Mouse (Mus musculus) adipocyte (in vitro differentiated cells): ENCODE data around the gene Olfml2b.

Source experiments
- DNase-seq: peaks from one replicate; pipeline ENCODE4 v3.0.0-alpha.2; 2016; ENCODE audit warnings: low spot score

The Olfml2b gene

GRCm38 (mm10) chr1:170644255-170645205 is at the start of gene Olfml2b:
Olfml2b (plus strand) TSS chr1:170644532.
- DNase-seq: peak; percentile 85

GRCm38 (mm10) chr1:170594575-170594974 is 49.8 kb upstream of the Olfml2b start:
- DNase-seq: no peak

DNA sequence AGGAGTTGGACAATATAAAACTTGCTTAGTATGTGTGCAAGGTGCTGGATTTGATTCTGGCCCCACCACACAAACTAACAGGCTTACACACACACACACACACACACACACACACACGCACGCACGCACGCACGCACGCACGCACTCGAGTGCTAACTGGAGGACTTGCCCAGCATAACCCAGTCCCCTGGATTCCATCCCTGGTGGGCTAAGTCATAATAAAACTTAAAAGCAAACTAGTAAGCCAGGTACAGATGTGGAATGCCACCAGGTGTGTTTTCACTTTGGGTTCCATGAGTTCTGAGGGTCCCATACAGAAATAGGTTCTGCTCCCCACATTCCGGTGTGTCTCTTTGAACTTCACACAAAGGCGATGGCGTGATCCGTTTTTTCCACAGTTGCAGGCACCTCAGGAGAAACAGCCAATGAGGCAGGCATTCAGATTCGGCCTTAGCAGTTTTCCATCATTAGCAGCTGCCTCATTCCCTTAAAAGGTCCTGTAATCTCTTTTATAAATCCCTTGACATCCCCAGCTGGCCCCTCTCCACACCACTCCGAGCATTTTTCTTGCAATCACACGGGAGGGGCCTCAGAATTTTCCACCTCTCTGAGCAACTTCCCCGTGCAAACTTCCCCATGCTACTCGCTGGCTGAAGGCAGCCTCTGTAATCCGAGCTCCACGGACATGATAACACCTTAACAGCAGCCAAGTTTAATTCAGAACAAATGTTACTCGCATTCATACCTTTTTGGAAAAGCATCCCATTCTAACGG is 38.9 kb upstream of the Olfml2b start:
- no peak for DNase-seq

DNA sequence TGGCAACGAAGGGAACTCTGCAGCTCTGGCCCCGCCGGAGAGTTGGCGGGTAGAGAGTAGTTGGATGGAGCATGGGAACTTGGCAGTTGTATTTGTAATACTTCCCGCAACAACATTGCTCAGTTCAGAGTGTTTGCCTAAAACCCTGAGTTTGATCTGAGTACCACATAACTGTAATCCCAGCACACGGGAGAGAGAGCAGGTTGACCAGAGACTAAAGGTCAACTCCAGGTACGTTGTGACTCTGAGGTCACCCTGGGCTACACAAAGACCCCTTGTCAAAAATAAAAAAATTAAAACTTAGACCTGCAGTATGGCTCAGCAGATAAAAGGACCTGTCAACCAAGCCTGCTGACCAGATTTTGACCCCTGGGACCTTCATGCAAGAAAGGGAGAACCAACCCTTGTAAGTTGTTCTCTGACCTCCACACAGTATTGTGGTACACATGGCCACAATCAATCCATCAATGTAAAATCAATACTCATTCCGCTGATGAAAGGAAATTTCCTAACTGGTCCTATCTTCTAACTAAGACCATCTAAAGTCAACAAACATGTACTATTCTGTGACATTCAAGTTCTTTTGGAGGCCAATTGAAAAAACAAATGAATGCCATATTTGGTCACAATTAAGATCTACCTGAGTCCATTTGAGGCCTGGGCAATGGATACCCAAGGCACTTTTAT is 37.0 kb upstream of the Olfml2b start:
- no peak for DNase-seq

- peak; percentile 85 for DNase-seq
Observed at GRCm38 (mm10) chr1:170608461-170609071, 35.8 kb upstream of the Olfml2b start.

DNA sequence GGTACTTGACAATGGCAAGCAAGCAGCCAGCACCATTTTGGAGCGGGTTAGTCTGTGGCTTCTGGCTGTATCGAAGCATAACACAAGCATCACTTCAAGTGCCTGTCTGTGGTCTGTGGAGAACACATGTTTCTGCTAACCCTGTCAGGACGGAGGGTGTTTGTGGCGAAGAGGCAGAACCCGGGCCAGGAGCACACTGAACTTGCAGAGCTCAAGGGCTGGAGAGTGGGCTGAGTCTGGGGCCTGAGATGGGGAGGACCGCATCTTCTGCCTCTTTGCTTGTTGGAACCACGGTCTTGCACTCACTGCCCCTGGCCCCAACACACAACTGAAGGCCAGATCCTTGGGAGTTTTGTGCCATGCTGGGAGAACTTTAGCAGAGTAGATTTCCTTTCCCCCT is 34.5 kb upstream of the Olfml2b start:
- no peak for DNase-seq

DNA sequence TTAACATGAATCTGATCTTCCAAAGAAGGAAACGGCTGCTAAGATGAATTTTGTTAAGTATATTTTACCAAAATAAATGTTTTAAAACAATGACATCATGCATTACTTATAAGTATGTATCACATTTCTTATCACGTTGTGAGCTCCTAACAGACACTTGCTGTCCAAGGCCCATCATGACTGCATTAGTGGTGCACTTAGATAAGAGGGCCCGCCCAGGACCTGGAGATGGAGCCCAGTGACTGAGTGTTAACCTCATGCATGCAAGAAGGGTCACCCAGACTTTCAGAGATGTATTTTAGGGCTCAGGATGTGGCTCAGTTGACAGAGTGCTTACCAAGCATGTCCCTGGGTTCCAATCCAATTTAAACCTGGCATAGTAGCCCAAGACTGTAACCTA is 34.0 kb upstream of the Olfml2b start:
- DNase-seq: no peak

DNA sequence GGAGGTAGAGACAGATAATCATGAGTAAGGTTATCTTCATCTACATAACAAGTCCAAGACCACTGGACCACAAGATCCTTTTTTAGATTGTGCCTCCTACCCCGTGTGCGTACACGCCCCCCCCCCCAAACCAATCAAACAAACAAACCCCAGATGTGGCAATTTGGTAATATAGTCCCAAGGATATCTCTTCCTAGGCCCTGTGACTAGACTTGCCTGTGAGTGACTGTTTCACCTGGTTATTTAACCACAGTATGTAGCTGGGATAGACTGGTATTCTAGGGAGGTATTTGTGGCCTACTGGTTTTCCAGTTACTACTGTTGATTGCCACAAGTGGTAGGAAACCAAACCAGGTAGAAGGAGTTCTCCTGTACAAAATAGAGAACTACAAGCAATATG is 33.6 kb upstream of the Olfml2b start:
- DNase-seq: no peak

DNA sequence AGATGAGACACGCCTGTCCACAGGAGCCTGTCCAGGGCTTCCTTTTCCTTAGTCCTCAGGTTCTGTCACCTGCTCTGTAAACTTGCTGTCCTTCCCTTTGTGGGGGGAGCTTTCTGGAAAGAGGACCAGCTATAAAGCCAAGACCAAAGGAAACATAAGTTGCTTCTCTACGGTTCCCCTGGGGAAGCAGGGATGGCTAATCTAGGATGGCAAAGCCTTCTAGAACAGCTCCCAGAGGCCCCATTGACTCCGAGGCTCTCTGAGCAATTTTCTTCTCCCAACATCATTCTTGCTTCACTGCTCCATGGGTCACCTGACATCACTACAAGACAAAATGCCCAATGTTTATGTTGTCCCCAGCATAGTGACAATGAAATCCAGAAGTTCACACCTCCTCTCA is 32.7 kb upstream of the Olfml2b start:
- DNase-seq: no peak

DNA sequence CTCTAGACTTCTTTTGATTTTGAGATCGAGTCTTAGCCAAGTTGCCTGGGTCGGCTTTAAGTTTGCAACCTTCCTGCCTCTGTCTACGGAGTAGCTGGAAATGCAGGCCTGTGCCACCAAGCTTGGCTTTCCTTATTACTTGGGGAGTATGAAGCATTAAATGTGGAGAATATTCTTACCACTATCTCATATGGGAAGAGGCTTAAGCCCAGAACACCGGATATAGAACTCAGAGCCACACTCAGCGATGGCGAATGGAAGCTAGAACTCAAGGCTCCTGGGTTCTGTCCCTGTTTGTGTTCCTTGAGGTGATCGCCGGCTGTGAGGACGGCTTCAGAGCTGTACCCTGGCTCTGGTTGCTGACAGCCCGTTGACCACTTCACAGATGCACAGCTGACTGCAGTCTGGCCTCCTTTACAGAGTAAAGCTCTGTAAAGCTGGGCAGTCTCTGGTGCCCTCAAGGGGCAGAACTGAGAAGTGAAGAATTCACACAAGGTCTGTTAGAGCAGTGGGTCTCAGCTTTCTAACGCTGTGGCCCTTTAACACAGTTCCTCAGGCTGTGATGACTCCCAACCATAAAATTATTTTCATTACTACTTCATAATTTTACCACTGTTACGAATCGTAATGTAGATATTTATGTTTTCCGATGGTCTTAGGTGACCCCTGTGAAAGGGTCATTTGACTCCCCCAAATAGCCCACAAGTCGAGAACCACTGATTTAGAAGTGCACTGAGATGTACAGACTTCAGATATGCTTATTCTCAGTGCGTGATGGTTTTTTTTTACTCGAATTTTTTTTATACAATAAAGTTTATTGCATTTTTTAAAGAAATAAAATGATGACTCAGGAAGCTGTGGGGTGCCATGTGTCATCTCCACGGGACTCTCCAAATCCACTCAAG is 31.1 kb upstream of the Olfml2b start:
- peak; percentile 70 for DNase-seq

- DNase-seq: no peak
Observed at GRCm38 (mm10) chr1:170619686-170620374, 24.5 kb upstream of the Olfml2b start.

DNA sequence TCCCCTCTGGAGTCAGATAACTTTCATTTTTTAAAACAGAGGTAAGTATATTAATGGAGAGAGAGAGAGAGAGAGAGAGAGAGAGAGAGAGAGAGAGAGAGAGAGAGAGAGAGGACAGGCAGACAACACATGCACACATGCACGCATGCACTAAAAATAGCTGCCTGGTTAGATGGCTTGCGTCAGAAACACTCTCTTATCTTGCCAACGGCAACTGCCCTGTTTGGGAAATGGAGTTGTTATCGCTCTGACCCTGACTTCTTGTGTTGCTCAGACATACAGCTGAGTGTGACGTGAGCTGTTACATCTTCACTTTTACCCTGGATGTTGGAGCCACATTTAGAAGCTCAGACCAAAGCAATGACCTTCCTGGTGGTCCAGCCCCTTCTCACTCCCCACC is 21.4 kb upstream of the Olfml2b start:
- no peak for DNase-seq

GRCm38 (mm10) chr1:170623432-170623831 is 20.9 kb upstream of the Olfml2b start:
- no peak for DNase-seq

DNA sequence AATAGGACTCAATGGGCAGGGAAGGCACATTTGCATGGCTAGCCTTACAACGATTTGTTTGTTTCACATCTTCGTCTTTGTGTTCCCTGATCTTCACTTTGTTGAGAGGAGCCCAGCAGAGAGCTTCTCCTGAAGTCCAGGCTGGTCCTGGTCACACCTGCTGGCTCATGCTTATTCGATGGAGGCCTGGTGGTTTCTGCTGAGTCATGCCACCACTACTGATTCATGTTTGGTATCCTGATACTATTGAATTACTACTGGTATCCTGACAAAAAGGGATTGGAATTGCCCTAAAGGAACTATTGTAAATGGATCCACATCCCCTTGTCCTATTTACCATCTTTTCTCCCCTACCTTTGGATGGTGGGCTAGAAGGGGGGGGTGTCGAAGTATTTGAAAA is 13.8 kb upstream of the Olfml2b start:
- DNase-seq: no peak

DNA sequence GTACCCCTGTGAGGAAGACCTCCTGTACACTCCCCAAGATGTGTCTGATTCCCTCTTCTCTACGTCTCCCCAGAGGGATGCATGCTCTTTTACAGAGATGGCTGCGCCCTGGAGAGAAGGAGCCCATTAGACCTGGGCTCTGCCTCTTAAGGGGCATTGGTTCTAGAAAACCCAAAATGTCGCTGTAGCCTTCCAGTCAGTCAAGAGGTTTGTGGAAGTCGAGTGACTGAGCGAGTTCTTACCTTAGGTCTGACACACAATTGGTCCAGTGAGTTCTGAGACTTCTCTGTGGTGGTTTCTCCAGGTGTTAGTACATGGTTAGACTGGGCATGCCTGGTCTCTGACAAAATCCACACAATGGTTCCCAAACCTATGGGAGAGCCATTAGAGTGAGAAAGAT is 12.8 kb upstream of the Olfml2b start:
- DNase-seq: no peak

DNA sequence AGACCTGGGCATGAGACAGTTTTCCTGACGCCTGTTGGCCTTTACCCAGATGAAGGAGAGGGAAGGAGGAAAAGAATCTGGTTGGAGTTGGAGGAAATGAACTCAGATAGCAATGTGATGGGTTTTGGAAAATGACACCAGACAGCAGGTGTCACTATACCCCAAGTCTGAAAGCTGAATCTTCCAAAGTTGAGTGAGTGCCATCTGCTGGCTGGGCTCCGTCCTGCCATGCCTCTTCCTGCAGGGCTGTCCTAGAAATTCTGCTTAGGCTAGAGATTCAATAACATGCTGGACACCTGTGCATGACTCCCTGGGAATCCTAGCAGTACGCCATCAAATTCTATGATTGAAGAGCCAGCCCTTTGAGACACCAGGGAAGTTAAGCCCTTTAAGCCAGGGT is 11.9 kb upstream of the Olfml2b start:
- DNase-seq: peak; percentile 94

DNA sequence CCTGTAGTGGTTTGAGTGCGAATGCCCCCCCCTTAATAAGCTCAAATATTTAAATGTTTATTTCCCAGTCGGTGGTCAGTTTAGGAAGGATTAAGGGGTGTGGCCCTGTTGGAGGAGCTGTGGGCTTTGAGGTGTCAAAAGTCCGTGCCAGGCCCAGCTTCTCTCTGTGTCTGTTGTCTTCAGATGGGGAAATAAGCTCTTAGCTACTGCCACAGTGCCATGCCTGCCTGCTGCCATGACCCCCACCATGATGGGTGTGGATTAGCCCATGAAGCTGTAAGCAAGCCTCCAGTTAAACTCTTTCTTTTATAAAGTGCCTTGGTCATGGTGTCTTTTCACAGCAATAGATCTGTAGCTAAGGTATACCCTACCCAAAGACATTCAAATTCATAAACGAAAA is 11.5 kb upstream of the Olfml2b start:
- no peak for DNase-seq

GRCm38 (mm10) chr1:170638941-170639340 is 5.4 kb upstream of the Olfml2b start:
- no peak for DNase-seq

GRCm38 (mm10) chr1:170645896-170646605 is 1.7 kb downstream of the Olfml2b start:
- DNase-seq: no peak
